Mouse (Mus musculus) testis, adult 2 months (tissue): ENCODE measurements around the gene Tmtc1.

ENCODE experiments used
- CTCF ChIP-seq: fragments of 200-500 bp; IDR thresholded peaks from 2 replicates; pipeline ENCODE4 v1.5.1; 2012; ENCODE audit warnings: low read depth, mild to moderate bottlenecking, inconsistent platforms, low read length, moderate library complexity; ENCODE audit not compliant: control insufficient read depth, insufficient read depth, insufficient replicate concordance
- POLR2A ChIP-seq: fragments of 200-500 bp; IDR thresholded peaks from 2 replicates; pipeline ENCODE4 v1.6.1; 2012; ENCODE audit warnings: low read depth, mild to moderate bottlenecking, inconsistent platforms, low read length, moderate library complexity; ENCODE audit not compliant: control insufficient read depth

- TF ChIP-seq POLR2A: no peak
- TF ChIP-seq CTCF: no peak
Observed at GRCm38 (mm10) chr6:148366629-148367028, 77.6 kb downstream of the Tmtc1 start.
